Mouse (Mus musculus) spleen, embryonic (tissue): ENCODE results near the gene Cradd.

Source experiments
- CTCF ChIA-PET: fragments of 350-600 bp; sonication (Branson Sonifier 250); formaldehyde crosslinking; loops from one replicate; lab custom pipeline; 2022; lab: Charles Lee

Cradd gene

GRCm38 (mm10) chr10:95308991-95309390 lies 14.9 kb downstream of the Cradd start:
- CTCF ChIA-PET = no interaction called here

- CTCF ChIA-PET = interaction anchor here (0.6 kb wide), 1 partner anchor 124 kb away, joined by 3 read pairs; no protein-coding TSS in a partner anchor
Observed at GRCm38 (mm10) chr10:95307916-95308315, 16.0 kb downstream of the Cradd start.

GRCm38 (mm10) chr10:95306824-95307552 lies 16.9 kb downstream of the Cradd start:
- CTCF ChIA-PET = no interaction called here

- CTCF ChIA-PET = no interaction called here
Observed at GRCm38 (mm10) chr10:95304240-95304639, 19.7 kb downstream of the Cradd start.

GRCm38 (mm10) chr10:95302211-95303163 lies 21.4 kb downstream of the Cradd start:
- CTCF ChIA-PET = no interaction called here

DNA sequence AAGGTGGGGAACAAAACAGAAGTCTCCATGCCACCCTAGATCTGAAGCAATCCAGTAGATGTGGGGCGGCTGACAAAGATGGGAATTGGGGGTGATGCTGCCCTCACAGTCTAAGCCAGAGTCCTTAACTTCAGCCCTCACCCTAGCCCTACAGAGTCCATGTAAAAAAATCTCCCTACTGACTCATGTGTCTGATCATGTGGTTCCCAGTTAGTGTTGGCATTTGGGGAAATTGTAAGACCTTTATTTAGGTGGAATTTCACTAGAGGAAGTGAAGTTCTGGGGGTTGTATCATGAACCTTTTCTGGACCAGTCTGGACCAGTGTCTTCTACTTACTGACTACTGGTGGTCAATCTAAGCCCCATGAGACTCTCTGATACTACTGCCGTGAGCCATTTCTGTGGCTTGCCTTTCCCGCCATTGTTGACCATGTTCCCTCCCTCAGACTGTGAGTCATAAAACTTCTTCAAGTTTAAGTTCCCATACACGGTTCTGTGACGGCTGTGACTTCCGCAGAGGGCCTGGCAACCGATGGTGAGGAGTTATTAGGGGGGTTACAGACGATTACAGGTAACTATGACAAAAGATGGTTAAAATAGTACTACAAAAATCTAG lies 23.6 kb downstream of the Cradd start:
- CTCF ChIA-PET = no interaction called here

DNA sequence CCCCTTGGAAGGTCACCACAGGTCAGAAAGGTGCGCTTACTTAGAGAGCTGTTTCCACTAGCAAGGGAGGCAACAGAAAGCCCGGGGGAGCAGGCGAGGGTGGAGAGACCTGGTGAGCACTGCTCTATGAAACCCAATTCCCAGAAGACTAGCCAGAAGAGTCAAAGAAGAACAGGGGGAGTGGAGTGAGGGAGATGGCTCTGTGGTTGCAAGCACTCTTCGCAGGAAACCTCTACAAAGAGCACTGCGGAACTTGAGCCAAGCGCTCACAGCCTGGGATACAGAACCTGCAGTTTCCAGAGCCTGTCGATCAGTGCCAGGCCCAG lies 24.2 kb downstream of the Cradd start:
- CTCF ChIA-PET = no interaction called here

DNA sequence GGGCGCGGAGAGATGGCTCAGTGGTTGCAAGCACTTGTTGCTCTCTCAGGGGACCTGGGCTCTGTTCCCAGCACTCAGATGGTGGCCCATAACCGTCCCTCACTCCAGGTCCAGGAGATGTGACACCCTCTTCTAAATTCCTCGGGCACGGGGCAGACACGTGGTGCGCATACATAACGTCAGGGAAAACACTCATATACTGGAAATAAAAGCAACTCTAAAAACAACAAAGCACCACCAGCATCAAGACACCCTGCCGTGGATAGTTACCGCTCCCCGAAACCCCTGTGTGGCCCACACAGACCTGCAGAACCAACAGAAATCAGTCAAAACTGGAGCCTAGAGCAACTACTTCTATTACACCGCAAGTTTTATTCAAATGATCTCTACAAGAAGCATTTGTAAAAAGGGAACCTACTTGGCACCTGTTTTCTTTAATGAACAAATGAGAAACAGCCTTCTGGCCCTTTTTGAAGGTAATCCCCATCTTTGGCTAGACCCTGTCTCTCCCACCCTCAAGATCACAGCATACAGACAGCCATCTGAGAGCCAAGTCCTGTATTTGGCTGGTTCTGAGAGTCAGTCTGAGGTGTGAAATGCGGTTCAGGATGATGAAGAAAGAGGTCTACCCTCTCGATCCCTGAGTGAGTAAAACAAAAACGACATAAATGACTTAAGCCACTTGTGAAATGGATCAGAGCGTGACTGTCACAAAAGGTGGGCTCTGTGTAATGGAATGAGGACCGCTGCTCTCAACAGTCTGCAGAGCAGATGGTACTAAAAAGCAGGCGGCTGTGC lies 24.7 kb downstream of the Cradd start:
- CTCF ChIA-PET = no interaction called here

DNA sequence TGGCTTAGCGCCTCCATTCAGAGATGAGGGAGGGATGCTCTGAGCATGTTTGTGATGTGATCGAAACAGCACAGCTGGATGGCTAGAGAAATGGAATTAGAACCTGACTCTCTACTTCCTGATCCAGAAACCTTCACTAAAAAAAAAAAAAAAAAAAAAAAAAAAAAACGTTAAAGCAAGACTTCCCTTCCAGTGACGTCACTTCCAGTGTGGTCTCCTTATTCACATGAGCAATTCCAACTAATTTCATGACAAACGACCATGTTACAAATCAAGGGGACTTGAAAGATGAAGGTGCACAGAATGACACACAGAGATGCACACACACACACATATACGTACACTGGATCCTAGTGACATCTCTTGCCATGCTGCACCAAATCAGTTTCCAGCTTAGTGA lies 25.4 kb downstream of the Cradd start:
- CTCF ChIA-PET = no interaction called here

- CTCF ChIA-PET = no interaction called here
Observed at GRCm38 (mm10) chr10:95297690-95298104, 26.2 kb downstream of the Cradd start.

- CTCF ChIA-PET = no interaction called here
Observed at GRCm38 (mm10) chr10:95297024-95297423, 26.9 kb downstream of the Cradd start.

DNA sequence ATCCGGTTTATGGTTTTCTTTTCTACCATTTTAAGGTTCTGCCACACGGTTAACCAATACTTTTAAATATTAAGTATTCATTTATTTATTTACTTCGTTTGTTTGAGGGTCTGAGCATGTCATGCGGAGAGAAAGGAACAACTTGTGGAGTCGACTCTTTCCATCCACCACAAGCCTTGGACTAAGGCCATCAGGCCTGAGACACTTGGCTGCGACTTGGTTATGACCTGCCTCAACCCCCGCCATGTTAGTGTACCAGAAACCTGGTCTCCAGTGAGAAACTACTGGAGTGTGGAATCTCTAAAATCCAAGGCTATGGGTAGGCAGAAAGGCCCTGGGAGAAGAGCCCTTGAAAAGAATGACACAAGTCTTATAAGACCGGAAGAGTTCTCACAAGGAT lies 30.7 kb downstream of the Cradd start:
- CTCF ChIA-PET = no interaction called here

- CTCF ChIA-PET = no interaction called here
Observed at GRCm38 (mm10) chr10:95292269-95292668, 31.7 kb downstream of the Cradd start.

- CTCF ChIA-PET = no interaction called here
Observed at GRCm38 (mm10) chr10:95291133-95291876, 32.6 kb downstream of the Cradd start.

GRCm38 (mm10) chr10:95289819-95290218 lies 34.1 kb downstream of the Cradd start:
- CTCF ChIA-PET = no interaction called here

DNA sequence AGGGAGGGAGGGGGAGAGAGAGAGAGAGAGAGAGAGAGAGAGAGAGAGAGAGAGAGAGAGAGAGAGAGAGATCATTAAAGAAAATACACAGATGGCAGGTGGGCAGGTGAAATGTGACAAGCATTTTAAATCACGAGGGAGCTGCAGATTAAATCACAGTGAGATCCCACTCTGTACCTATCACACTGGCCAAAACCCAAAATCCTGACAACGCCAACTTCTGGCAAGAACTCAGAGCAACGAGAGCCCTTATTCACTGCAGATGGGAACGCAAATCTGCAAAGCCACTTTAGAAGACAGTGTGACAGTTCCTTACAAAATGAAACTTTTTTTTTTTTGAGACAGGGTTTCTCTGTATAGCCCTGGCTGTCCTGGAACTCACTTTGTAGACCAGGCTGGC lies 35.7 kb downstream of the Cradd start:
- CTCF ChIA-PET = no interaction called here

DNA sequence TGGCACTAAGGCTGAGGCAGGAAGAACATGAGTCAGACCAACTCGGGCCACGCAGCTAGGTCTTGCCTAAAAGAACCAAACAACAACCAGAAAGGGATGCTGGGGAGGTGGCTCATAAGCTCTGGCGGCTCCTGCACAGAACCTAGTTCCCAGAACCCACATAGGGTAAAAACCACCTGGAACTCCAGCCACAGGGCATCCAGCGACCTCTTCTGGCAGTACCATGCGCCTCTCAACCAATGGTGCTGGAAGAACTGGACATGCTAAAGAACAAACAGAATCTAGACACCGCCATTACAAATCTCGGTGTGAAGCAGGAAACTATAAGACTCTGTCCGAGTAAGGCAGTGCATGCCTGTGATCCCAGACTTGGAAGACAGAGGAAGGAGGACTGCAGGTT lies 36.6 kb downstream of the Cradd start:
- CTCF ChIA-PET = no interaction called here

DNA sequence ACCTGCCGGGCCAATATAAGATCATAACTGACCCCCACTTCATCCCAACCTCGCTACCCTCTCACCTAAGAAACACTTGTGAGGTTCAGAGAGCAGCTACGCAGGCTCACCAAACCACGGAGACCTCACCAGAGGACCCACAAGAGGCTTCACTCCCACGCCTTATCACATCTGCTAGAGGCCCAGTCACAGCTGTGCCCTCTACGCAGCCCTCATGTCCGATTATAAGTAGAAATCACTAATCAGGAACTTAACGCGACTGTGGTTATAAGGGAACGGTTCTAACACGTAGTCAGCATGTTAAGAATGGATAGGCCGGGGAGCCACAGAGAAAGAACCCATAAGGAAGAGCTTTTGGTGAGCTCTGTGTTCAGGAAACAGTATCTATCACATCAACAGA lies 40.5 kb downstream of the Cradd start:
- CTCF ChIA-PET = no interaction called here

DNA sequence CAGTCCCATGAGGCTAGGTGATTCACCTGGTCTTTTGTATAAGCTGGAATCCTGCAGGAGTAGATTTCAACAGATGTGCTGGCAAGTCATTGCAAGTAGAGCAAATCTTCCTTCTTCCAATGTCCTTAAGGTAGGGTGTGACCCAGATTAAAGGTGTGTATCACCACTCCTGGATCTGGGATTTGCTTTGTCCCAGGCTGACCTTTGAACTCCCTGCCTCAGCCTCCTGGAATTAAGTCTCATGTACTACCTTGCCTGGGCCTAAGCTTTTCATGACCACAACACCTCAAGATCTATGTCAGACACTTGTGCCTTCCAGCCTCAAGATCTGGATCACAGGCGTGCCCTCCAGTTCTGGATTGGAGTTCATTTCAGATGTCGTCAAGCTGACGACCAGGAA lies 41.9 kb downstream of the Cradd start:
- CTCF ChIA-PET = interaction anchor here (0.9 kb wide), 1 partner anchor 26 kb away, joined by 5 read pairs; no protein-coding TSS in a partner anchor

GRCm38 (mm10) chr10:95281466-95281990 lies 42.4 kb downstream of the Cradd start:
- CTCF ChIA-PET = interaction anchor here (0.9 kb wide), 1 partner anchor 25 kb away, joined by 5 read pairs; no protein-coding TSS in a partner anchor
